Mouse (Mus musculus) cortical plate, adult 2 months (tissue): ENCODE data around the gene Cd79b.

Experiments
- CTCF ChIP-seq: fragments of 200-500 bp; IDR thresholded peaks from 2 replicates; pipeline ENCODE4 v1.5.1; 2011; ENCODE audit warnings: mild to moderate bottlenecking, control low read depth, low read length; ENCODE audit not compliant: insufficient read depth; ENCODE audit errors: extremely low read depth
- POLR2A ChIP-seq: fragments of 200-500 bp; IDR thresholded peaks from 2 replicates; pipeline ENCODE4 v1.6.1; 2011; ENCODE audit warnings: mild to moderate bottlenecking, low read length, control low read depth; ENCODE audit not compliant: insufficient read depth; ENCODE audit errors: extremely low read depth

- TF ChIP-seq POLR2A (no peak), CTCF (0 out of 2 replicates have a peak, but pooled peaks have one; percentile 8)
These were observed 25.2 kb downstream of the Cd79b start for GRCm38 (mm10) chr11:106289369-106289768.
